Mouse (Mus musculus): ENCODE results near the gene Cope. TPM values are rescaled to one million over a fixed set of nuclear protein-coding genes. Genes with fewer than 3 reads are reported as not detected.

The Cope gene
- polyA plus RNA-seq, 1 experiment from 2014 or later, result 377 TPM

GRCm38 (mm10) chr8:70330741-70331364 is 28.5 kb downstream of the Cope start:
- peak; percentile 29 for ATAC-seq (ENCODE audit: insufficient number of reproducible peaks, low FRiP score, low TSS enrichment, low read depth)
- Histone ChIP-seq H3K4me1 (peaks cover 27% of the 10 kb centered on the region), H3K27ac (replicated peaks) (no peak overlapping the region), H3K36me3 (peaks cover 57% of the 10 kb centered on the region), H3K9ac (no peak overlapping the region), H3K4me3 (replicated peaks) (peak overlapping the region; percentile 4; the same call in 1 of the 2 replicates), H3K4me2 (replicated peaks) (peak overlapping the region; percentile 34), H3K27me3 (0 out of 2 replicates have a peak, but pooled peaks cover 4% of the 10 kb centered on the region), H3K9me3 (replicated peaks) (no peaks in the 10 kb centered on the region)
- 37% methylated on average over 53 of the region's 53 CpGs for WGBS

- ATAC-seq (ENCODE audit: insufficient number of reproducible peaks, low FRiP score, low TSS enrichment, low read depth), result no peak
- Histone ChIP-seq H3K27me3 (0 out of 2 replicates have a peak, but pooled peaks cover 4% of the 10 kb centered on the region), H3K4me2 (replicated peaks) (no peak overlapping the region), H3K9ac (no peak overlapping the region), H3K27ac (replicated peaks) (no peak overlapping the region), H3K36me3 (peaks cover 64% of the 10 kb centered on the region), H3K4me1 (peaks cover 27% of the 10 kb centered on the region), H3K4me3 (replicated peaks) (no peak overlapping the region), H3K9me3 (replicated peaks) (no peaks in the 10 kb centered on the region)
- WGBS, result 70% methylated on average over 19 of the region's 19 CpGs
Observed at GRCm38 (mm10) chr8:70331526-70331925, 29.2 kb downstream of the Cope start.

GRCm38 (mm10) chr8:70332070-70332877 is 30.0 kb downstream of the Cope start:
- Histone ChIP-seq H3K27ac (replicated peaks) (no peak overlapping the region), H3K4me2 (replicated peaks) (no peak overlapping the region), H3K36me3 (peaks cover 69% of the 10 kb centered on the region), H3K9me3 (replicated peaks) (no peaks in the 10 kb centered on the region), H3K4me3 (replicated peaks) (no peak overlapping the region), H3K27me3 (0 out of 2 replicates have a peak, but pooled peaks cover 4% of the 10 kb centered on the region), H3K4me1 (peaks cover 27% of the 10 kb centered on the region), H3K9ac (no peak overlapping the region)
- ATAC-seq (ENCODE audit: insufficient number of reproducible peaks, low FRiP score, low TSS enrichment, low read depth), result peak; percentile 77
- 26% methylated on average over 40 of the region's 41 CpGs for WGBS

- no peaks in the 10 kb centered on the region for H3K9me3 ChIP-seq (replicated peaks)
- 94% methylated on average over 6 of the region's 6 CpGs for WGBS
- no peak overlapping the region for H3K4me2 ChIP-seq (replicated peaks)
- H3K36me3 ChIP-seq, result peaks cover 69% of the 10 kb centered on the region
- peaks cover 27% of the 10 kb centered on the region for H3K4me1 ChIP-seq
- H3K4me3 ChIP-seq (replicated peaks), result no peak overlapping the region
- H3K27me3 ChIP-seq, result 0 out of 2 replicates have a peak, but pooled peaks cover 4% of the 10 kb centered on the region
- no peak for ATAC-seq (ENCODE audit: insufficient number of reproducible peaks, low FRiP score, low TSS enrichment, low read depth)
- no peak overlapping the region for H3K9ac ChIP-seq
- H3K27ac ChIP-seq (replicated peaks), result no peak overlapping the region
Observed at GRCm38 (mm10) chr8:70332878-70333202, 30.5 kb downstream of the Cope start.

GRCm38 (mm10) chr8:70338931-70339330 is 36.6 kb downstream of the Cope start:
- Histone ChIP-seq H3K36me3 (peaks cover 97% of the 10 kb centered on the region), H3K9me3 (replicated peaks) (no peaks in the 10 kb centered on the region), H3K4me2 (replicated peaks) (no peak overlapping the region), H3K4me3 (replicated peaks) (no peak overlapping the region), H3K27ac (replicated peaks) (no peak overlapping the region), H3K4me1 (peaks cover 6% of the 10 kb centered on the region), H3K9ac (no peak overlapping the region), H3K27me3 (no peaks in the 10 kb centered on the region)
- no peak for ATAC-seq (ENCODE audit: insufficient number of reproducible peaks, low FRiP score, low TSS enrichment, low read depth)
- WGBS, result 91% methylated on average over 7 of the region's 7 CpGs

- ATAC-seq (ENCODE audit: insufficient number of reproducible peaks, low FRiP score, low TSS enrichment, low read depth), result no peak
- Histone ChIP-seq H3K36me3 (peaks cover 84% of the 10 kb centered on the region), H3K4me3 (replicated peaks) (no peak overlapping the region), H3K4me1 (peaks cover 11% of the 10 kb centered on the region), H3K27me3 (no peaks in the 10 kb centered on the region), H3K9ac (no peak overlapping the region), H3K4me2 (replicated peaks) (no peak overlapping the region), H3K9me3 (replicated peaks) (no peaks in the 10 kb centered on the region), H3K27ac (replicated peaks) (no peak overlapping the region)
- WGBS, result 91% methylated on average over 7 of the region's 7 CpGs
Observed at GRCm38 (mm10) chr8:70340659-70341058, 38.3 kb downstream of the Cope start.

- peaks cover 71% of the 10 kb centered on the region for H3K36me3 ChIP-seq
Observed at GRCm38 (mm10) chr8:70342007-70342406, 39.7 kb downstream of the Cope start.

GRCm38 (mm10) chr8:70343076-70343475 is 40.8 kb downstream of the Cope start:
- peaks cover 60% of the 10 kb centered on the region for H3K36me3 ChIP-seq
- H3K4me1 ChIP-seq, result peaks cover 15% of the 10 kb centered on the region
- 0 out of 2 replicates have a peak overlapping the region, but pooled peaks have one; percentile 23 for H3K27ac ChIP-seq (replicated peaks)
- H3K9me3 ChIP-seq (replicated peaks), result no peaks in the 10 kb centered on the region
- no peak overlapping the region for H3K9ac ChIP-seq
- peak; percentile 52; the same call in 1 of the 2 replicates for ATAC-seq (ENCODE audit: insufficient number of reproducible peaks, low FRiP score, low TSS enrichment, low read depth)
- H3K27me3 ChIP-seq, result no peaks in the 10 kb centered on the region
- WGBS, result 50% methylated on average over 7 of the region's 7 CpGs
- H3K4me2 ChIP-seq (replicated peaks), result no peak overlapping the region
- H3K4me3 ChIP-seq (replicated peaks), result no peak overlapping the region

More at GRCm38 (mm10) chr8:70342007-70342406, 39.7 kb downstream of the Cope start:
- Histone ChIP-seq H3K4me1 (peaks cover 11% of the 10 kb centered on the region), H3K4me2 (replicated peaks) (no peak overlapping the region), H3K27me3 (no peaks in the 10 kb centered on the region), H3K27ac (replicated peaks) (no peak overlapping the region), H3K9me3 (replicated peaks) (no peaks in the 10 kb centered on the region), H3K4me3 (replicated peaks) (no peak overlapping the region), H3K9ac (no peak overlapping the region)
- no peak for ATAC-seq (ENCODE audit: insufficient number of reproducible peaks, low FRiP score, low TSS enrichment, low read depth)
- 88% methylated on average over 14 of the region's 14 CpGs for WGBS

- Histone ChIP-seq H3K9me3 (replicated peaks) (no peaks in the 10 kb centered on the region), H3K9ac (no peak overlapping the region), H3K4me3 (replicated peaks) (no peak overlapping the region), H3K27ac (replicated peaks) (0 out of 2 replicates have a peak overlapping the region, but pooled peaks have one; percentile 23), H3K36me3 (peaks cover 54% of the 10 kb centered on the region), H3K4me2 (replicated peaks) (no peak overlapping the region), H3K27me3 (no peaks in the 10 kb centered on the region), H3K4me1 (peaks cover 21% of the 10 kb centered on the region)
- WGBS, result 53% methylated on average over 6 of the region's 6 CpGs
- ATAC-seq (ENCODE audit: insufficient number of reproducible peaks, low FRiP score, low TSS enrichment, low read depth), result no peak
Observed at GRCm38 (mm10) chr8:70343696-70344095, 41.4 kb downstream of the Cope start.

GRCm38 (mm10) chr8:70344279-70344678 is 42.0 kb downstream of the Cope start:
- Histone ChIP-seq H3K27me3 (no peaks in the 10 kb centered on the region), H3K4me3 (replicated peaks) (no peak overlapping the region), H3K36me3 (peaks cover 53% of the 10 kb centered on the region), H3K9me3 (replicated peaks) (no peaks in the 10 kb centered on the region), H3K9ac (no peak overlapping the region), H3K4me1 (peaks cover 26% of the 10 kb centered on the region), H3K27ac (replicated peaks) (peak overlapping the region; percentile 9; the same call in 1 of the 2 replicates), H3K4me2 (replicated peaks) (no peak overlapping the region)
- 77% methylated on average over 2 of the region's 2 CpGs for WGBS
- ATAC-seq (ENCODE audit: insufficient number of reproducible peaks, low FRiP score, low TSS enrichment, low read depth), result no peak

- no peak overlapping the region for H3K27ac ChIP-seq (replicated peaks)
- peaks cover 58% of the 10 kb centered on the region for H3K4me1 ChIP-seq
- ATAC-seq (ENCODE audit: insufficient number of reproducible peaks, low FRiP score, low TSS enrichment, low read depth), result no peak
- peaks cover 26% of the 10 kb centered on the region for H3K36me3 ChIP-seq
- no peak overlapping the region for H3K9ac ChIP-seq
- no peak overlapping the region for H3K4me2 ChIP-seq (replicated peaks)
- H3K9me3 ChIP-seq (replicated peaks), result no peaks in the 10 kb centered on the region
- H3K4me3 ChIP-seq (replicated peaks), result no peak overlapping the region
- 78% methylated on average over 4 of the region's 4 CpGs for WGBS
- H3K27me3 ChIP-seq, result no peaks in the 10 kb centered on the region
Observed at GRCm38 (mm10) chr8:70347443-70347842, 45.1 kb downstream of the Cope start.

Data from embryonic facial prominence, embryonic 15.5 days (tissue).